Mouse (Mus musculus): ENCODE results near the gene Lyg2.

GRCm38 (mm10) chr1:37956690-37957431, 40.6 kb upstream of the Lyg2 start:
- no peak for TF ChIP-seq CTCF (IDR thresholded peaks at IDR 0.05; ENCODE audit: low read depth)
- no peak for TF ChIP-seq EP300 (IDR thresholded peaks at IDR 0.05; ENCODE audit: low read depth)
